Mouse (Mus musculus): Measurements from ENCODE around the gene Larp7. TPM values are rescaled to one million over a fixed set of nuclear protein-coding genes. Genes with fewer than 3 reads are reported as not detected.

Gene Larp7
- polyA plus RNA-seq, 1 experiment from 2014 or later, result 20.5 TPM

DNA sequence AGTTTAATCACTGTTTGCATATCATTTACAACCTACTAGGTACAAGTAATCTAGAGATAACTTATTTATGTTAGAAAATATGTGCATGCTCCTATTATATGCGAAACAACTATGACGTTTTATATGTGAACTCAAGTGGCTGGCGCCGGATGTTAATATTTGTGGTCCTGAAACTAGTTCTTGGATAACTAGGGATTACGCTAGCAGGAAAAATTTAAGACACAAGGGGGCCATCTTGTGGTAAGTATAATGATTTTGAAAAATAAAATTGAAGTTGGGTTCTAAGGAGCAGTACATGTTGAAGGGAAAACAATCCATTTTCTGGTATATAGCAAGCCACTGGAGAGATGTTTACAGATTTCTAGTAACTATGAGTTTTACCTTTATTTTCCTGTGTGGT lies 1.6 kb upstream of the Larp7 start:
- TF ChIP-seq CTCF (IDR thresholded peaks at IDR 0.05) (peak; percentile 34; the same call in 1 of the 2 replicates), EP300 (IDR thresholded peaks at IDR 0.05) (no peak)
- ATAC-seq (no peak), DNase-seq (ENCODE audit: low spot score) (peak; percentile 61)
- WGBS, result 28% methylated on average over 5 of the region's 5 CpGs
- no peak overlapping the region for H3K4me3 ChIP-seq (ENCODE audit: low read depth, low read length)
- no peak overlapping the region for H3K9ac ChIP-seq (replicated peaks; ENCODE audit: low read depth)
- H3K4me1 ChIP-seq (ENCODE audit: insufficient read depth, low read depth, low read length), result no peaks in the 10 kb centered on the region
- no peaks in the 10 kb centered on the region for H3K27me3 ChIP-seq (replicated peaks; ENCODE audit: insufficient read depth, low read length)
- H3K9me3 ChIP-seq (ENCODE audit: low read length), result no peaks in the 10 kb centered on the region
- no peaks in the 10 kb centered on the region for H3K36me3 ChIP-seq (ENCODE audit: insufficient read depth, low read length)
- H3K4me2 ChIP-seq (replicated peaks; ENCODE audit: low read depth, low read length), result no peak overlapping the region
- no peak overlapping the region for H3K27ac ChIP-seq (ENCODE audit: low read length)

DNA sequence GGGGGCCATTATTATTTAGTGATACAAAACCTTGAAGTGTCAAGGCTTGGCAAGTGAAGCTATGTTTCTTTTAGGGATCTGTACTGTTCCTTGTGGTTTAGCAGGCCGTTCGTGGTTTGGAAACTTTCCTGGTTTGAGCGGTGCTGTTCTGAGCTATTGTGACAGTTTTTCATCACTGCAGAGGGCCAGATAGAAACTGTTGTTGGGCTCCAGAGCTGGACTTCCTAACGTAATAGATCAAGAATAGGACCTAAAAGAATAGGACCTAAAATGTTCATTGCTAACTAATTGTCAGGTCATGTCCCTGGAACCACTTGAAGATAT lies 533 bp upstream of the Larp7 start:
- no peak for TF ChIP-seq CTCF (IDR thresholded peaks at IDR 0.05)
- TF ChIP-seq EP300 (IDR thresholded peaks at IDR 0.05), result no peak
- no peak for DNase-seq (ENCODE audit: low spot score)
- under 1% methylated on average over 4 of the region's 4 CpGs for WGBS

DNA sequence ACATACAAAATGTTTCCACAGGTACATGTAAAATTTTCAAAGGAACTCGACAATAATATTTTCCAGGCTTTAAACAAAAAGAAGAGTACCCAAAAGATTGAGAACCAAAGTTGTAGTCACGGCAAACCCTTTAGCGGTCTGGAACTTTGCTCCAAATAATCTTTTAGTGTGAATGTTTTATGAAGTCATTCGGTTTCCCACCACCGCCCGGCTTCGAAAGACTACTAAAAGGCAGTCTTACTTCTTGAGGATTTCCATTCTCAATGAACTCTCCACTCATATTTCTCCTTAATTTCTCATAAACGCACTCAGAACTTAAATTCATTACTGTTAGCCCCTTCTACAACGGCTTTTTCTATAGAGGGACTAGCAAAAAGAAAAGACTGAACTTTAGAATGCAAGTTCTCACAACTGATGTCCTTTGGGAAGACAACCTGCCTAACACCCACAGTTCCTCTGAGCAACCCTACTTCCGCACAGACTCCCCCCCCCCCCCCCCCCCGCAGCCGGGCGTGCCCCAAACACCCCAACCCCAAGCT lies 646 bp downstream of the Larp7 start:
- H3K4me2 ChIP-seq (replicated peaks; ENCODE audit: low read depth, low read length), result peak overlapping the region; percentile 56
- no peak for DNase-seq (ENCODE audit: low spot score)

More for the DNA sequence above, 533 bp upstream of the Larp7 start:
- Histone ChIP-seq H3K4me2 (replicated peaks; ENCODE audit: low read depth, low read length) (peak overlapping the region; percentile 75), H3K27me3 (replicated peaks; ENCODE audit: insufficient read depth, low read length) (no peaks in the 10 kb centered on the region), H3K9me3 (ENCODE audit: low read length) (no peaks in the 10 kb centered on the region), H3K4me1 (ENCODE audit: insufficient read depth, low read depth, low read length) (no peaks in the 10 kb centered on the region), H3K9ac (replicated peaks; ENCODE audit: low read depth) (no peak overlapping the region; the same call in 1 of the 2 replicates), H3K4me3 (ENCODE audit: low read depth, low read length) (peak overlapping the region; percentile 65), H3K27ac (ENCODE audit: low read length) (no peak overlapping the region; the same call in 1 of the 2 replicates), H3K36me3 (ENCODE audit: insufficient read depth, low read length) (no peaks in the 10 kb centered on the region)
- ATAC-seq, result no peak

DNA sequence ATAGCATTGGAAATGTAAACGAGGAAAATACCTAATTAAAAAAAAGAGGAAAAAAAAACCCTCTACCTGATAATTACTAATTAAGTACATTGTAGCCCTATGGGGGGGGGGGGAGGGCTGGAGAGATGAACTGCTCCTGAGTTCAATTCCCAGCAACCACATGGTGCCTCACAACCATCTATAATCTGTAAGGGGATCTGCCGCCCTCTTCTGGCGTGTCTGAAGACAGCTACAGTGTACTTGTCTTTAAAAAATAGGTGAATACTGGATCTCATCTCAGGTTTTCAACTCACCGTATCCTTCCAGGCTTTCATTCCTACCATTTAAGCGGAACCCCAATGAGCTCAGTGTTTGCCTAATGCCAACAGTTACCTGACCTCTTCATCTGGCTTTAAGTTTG lies 5.3 kb downstream of the Larp7 start:
- 48% methylated on average over 5 of the region's 5 CpGs for WGBS
- no peaks in the 10 kb centered on the region for H3K4me1 ChIP-seq (ENCODE audit: insufficient read depth, low read depth, low read length)
- H3K36me3 ChIP-seq (ENCODE audit: insufficient read depth, low read length), result peaks cover 15% of the 10 kb centered on the region; the same call in 1 of the 2 replicates
- TF ChIP-seq CTCF (IDR thresholded peaks at IDR 0.05), result peak; percentile 59
- TF ChIP-seq EP300 (IDR thresholded peaks at IDR 0.05), result no peak
- no peak overlapping the region for H3K27ac ChIP-seq (ENCODE audit: low read length)
- no peak overlapping the region for H3K4me3 ChIP-seq (ENCODE audit: low read depth, low read length)
- ATAC-seq (no peak), DNase-seq (ENCODE audit: low spot score) (peak; percentile 35)
- no peak overlapping the region for H3K4me2 ChIP-seq (replicated peaks; ENCODE audit: low read depth, low read length)
- no peaks in the 10 kb centered on the region for H3K27me3 ChIP-seq (replicated peaks; ENCODE audit: insufficient read depth, low read length)
- no peak overlapping the region for H3K9ac ChIP-seq (replicated peaks; ENCODE audit: low read depth)
- H3K9me3 ChIP-seq (ENCODE audit: low read length), result no peaks in the 10 kb centered on the region

More for the DNA sequence above, 646 bp downstream of the Larp7 start:
- WGBS, result 4% methylated on average over 10 of the region's 13 CpGs
- no peaks in the 10 kb centered on the region for H3K9me3 ChIP-seq (ENCODE audit: low read length)
- H3K4me3 ChIP-seq (ENCODE audit: low read depth, low read length), result peak overlapping the region; percentile 65
- no peaks in the 10 kb centered on the region for H3K4me1 ChIP-seq (ENCODE audit: insufficient read depth, low read depth, low read length)
- H3K36me3 ChIP-seq (ENCODE audit: insufficient read depth, low read length), result no peaks in the 10 kb centered on the region
- H3K9ac ChIP-seq (replicated peaks; ENCODE audit: low read depth), result peak overlapping the region; percentile 30; the same call in 1 of the 2 replicates
- no peak for ATAC-seq
- TF ChIP-seq EP300 (IDR thresholded peaks at IDR 0.05) (no peak), CTCF (IDR thresholded peaks at IDR 0.05) (no peak)
- H3K27ac ChIP-seq (ENCODE audit: low read length), result peak overlapping the region; percentile 92
- no peaks in the 10 kb centered on the region for H3K27me3 ChIP-seq (replicated peaks; ENCODE audit: insufficient read depth, low read length)

DNA sequence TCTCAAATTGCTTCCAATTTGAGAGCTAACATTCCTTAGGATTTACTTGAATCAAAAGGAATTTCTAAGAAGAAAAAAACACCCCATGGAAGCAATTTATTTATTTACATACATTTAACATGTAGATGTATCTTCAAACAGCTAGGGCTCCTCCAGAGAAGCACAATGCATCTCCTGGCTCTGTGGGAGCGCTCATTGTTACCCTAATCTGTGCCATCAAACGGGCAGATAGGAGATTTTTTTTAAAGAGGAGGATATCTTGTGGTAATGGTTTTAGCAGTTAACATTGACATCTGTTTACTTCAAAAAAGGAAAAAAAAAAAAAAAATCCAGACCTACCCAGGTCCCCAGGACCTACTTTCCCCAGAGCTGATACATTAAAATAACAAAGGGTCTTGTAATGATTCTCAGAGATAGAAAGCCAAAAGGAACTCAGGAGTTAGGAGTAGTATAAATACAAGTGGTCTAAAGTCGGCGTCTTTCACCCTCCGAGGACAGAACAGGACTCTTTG lies 8.5 kb downstream of the Larp7 start:
- no peak for ATAC-seq
- no peak overlapping the region for H3K9ac ChIP-seq (replicated peaks; ENCODE audit: low read depth)
- H3K27me3 ChIP-seq (replicated peaks; ENCODE audit: insufficient read depth, low read length), result no peaks in the 10 kb centered on the region
- H3K27ac ChIP-seq (ENCODE audit: low read length), result no peak overlapping the region
- no peak for DNase-seq (ENCODE audit: low spot score)
- H3K9me3 ChIP-seq (ENCODE audit: low read length), result no peaks in the 10 kb centered on the region
- H3K4me1 ChIP-seq (ENCODE audit: insufficient read depth, low read depth, low read length), result no peaks in the 10 kb centered on the region
- whole genome bisulfite sequencing, result 39% methylated on average over 5 of the region's 5 CpGs
- H3K4me3 ChIP-seq (ENCODE audit: low read depth, low read length), result no peak overlapping the region
- H3K4me2 ChIP-seq (replicated peaks; ENCODE audit: low read depth, low read length), result no peak overlapping the region
- H3K36me3 ChIP-seq (ENCODE audit: insufficient read depth, low read length), result peaks cover 19% of the 10 kb centered on the region; the same call in 1 of the 2 replicates
- TF ChIP-seq EP300 (IDR thresholded peaks at IDR 0.05), result no peak
- no peak for TF ChIP-seq CTCF (IDR thresholded peaks at IDR 0.05)

DNA sequence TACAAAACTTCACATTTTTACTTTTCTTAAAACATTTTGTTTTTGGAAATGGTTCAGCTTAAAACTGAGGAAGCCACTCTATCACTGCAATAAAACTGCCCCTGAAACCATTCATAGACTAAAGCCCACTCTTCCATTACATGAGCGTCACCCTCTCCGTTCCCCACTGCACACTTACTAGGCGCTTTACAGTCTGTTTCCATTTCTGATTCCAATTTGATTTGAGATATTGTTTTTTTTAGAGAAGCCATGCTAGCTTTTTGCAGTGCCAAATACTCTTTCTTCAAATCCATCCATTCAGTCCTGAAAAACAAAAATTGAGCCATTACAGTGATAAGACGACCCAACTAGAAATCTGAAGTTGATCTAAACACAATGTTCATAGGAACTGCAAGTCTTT lies 9.2 kb downstream of the Larp7 start:
- ATAC-seq (no peak), DNase-seq (ENCODE audit: low spot score) (no peak)
- Histone ChIP-seq H3K4me3 (ENCODE audit: low read depth, low read length) (no peak overlapping the region), H3K4me1 (ENCODE audit: insufficient read depth, low read depth, low read length) (no peaks in the 10 kb centered on the region), H3K4me2 (replicated peaks; ENCODE audit: low read depth, low read length) (no peak overlapping the region), H3K9me3 (ENCODE audit: low read length) (no peaks in the 10 kb centered on the region), H3K36me3 (ENCODE audit: insufficient read depth, low read length) (peaks cover 19% of the 10 kb centered on the region; the same call in 1 of the 2 replicates), H3K27me3 (replicated peaks; ENCODE audit: insufficient read depth, low read length) (no peaks in the 10 kb centered on the region), H3K27ac (ENCODE audit: low read length) (no peak overlapping the region), H3K9ac (replicated peaks; ENCODE audit: low read depth) (no peak overlapping the region)
- TF ChIP-seq CTCF (IDR thresholded peaks at IDR 0.05) (no peak), EP300 (IDR thresholded peaks at IDR 0.05) (no peak)
- WGBS, result 80% methylated on average over 4 of the region's 4 CpGs
